Mouse (Mus musculus) v-Abl transformed pro-B cells (cell line): ENCODE results near the gene Kbtbd2.

ENCODE experiments used
- in situ Hi-C, 2 experiments: fragments of 400-800 bp; cut with MboI; formaldehyde crosslinking; loops; one replicate each; pipeline ENCODE4 v1.15.1; 2025; ENCODE audit not compliant: unreplicated experiment in 2 of 2

Gene Kbtbd2

GRCm38 (mm10) chr6:56797311-56798151 is at the start of gene Kbtbd2:
TSS of gene Kbtbd2 (minus strand) at chr6:56797813.
- in situ Hi-C loops, result loop anchor here in 1 of 2 experiments (25.0 kb wide), 1 partner anchor 915 kb away; the partner anchor contains the start of gene Lancl2

DNA sequence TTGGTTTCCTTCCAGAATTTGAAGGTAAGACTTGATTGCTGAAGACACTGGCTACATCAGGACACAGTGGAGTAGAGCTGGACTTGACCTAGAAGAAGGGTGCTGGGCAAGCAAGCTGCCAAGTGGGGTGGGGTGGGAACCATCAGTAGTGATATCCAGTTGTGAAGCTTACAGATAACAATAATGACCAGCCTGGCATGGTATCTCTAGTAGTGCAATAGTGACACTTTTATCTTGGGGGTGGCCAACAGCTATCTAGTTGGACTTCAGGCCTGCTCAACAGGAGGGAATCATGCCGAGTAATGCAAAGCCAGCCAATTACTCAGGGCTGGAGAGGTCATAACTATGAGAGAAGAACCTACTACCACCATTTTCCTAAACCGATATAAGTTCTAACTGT is 46.8 kb upstream of the Kbtbd2 start:
- in situ Hi-C loops, result no loop called here

DNA sequence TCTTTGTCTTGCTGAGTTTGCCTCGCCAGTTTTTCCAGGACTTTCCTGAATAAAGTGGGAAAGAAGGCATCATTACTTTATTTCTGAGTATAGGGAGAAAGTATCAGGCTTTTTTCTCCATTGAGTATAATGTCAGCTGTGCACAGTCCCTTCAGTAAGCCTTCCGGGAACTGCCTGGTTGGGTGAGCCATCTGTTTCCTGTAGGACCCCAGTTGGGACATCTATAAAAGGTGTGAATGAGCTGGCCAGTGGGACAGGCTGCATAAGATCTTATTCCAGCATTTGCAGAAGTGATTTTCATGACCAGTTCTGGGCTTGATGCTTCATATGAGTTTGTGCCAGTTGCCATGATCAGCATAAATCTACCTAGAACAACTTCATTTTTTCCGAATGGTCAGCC is 45.6 kb upstream of the Kbtbd2 start:
- in situ Hi-C loops, result no loop called here

DNA sequence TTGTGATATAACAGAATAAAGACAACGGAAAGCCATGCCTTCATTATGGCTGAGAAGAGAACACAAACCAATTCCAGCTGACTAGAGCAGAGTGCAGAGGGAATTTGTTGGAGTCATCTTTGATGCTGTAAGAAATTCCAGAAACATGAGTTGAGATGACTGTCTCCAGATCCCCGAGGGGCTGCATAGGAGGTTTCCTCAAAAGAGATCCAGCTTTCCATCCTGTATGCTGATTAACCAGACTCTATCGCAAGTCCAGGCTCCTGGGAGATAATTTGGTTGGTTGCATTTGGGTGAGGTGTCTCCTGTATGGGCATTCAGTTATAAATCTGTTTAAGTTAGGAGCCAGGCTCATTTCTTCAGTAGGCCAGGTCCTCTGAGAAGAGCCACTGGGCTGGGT is 40.0 kb upstream of the Kbtbd2 start:
- in situ Hi-C loops, result no loop called here

DNA sequence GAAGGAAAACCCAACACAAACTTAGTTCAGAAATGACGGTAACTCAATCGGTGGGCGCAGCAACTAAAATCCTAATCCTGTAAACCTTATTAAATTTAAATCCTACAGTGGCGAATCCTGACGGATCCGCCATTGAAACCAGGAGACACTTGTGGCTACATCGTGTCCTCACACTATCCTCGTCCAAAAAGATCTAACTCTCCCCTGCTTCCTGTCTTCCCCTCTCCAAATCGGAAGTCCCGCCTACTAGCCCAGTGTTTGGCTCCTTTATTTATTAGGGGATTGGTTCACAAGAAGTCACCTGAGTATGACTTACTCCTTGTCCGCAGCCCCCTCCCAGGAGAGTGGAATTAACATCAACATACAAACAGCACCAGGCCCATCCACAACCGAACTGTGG is 39.6 kb upstream of the Kbtbd2 start:
- in situ Hi-C loops, result no loop called here

DNA sequence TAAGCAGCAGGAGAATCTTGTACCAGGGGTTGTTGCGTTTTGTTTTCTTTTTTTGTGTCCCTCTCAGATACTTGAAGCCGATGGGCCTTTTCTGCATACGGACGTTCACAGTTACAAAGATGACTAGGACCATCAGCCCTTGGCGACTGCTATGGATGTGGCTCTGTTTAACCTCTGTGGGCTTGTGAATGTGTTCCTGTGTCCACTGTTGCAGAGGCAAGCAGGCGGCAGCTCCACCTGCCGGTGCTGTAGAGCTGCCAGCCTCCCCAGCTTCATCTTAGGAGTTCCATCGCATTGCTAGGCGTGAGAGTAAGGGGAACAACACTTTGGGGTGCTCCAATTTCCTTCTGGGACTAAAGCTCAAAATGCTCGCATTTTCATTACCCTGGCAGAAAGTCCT is 37.9 kb upstream of the Kbtbd2 start:
- in situ Hi-C loops, result no loop called here

DNA sequence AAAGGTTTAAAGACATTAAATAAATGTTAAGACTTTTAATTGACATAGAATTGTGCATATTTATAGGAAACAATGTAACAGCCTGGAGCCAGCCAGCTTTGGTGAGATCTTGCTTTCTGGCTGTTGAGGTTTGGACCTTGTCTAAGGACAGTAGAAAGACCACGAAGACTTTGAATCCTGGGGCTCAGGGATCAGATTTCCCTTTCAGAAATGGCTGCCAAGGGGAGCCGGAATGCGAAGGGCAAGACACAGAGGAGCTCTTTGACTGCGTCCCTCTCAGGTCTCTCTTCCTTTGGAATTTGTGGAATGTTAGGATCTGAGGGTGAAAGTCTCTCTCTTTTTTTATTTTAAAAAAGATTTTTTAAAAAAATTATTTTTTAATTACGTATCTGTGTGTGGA is 37.2 kb upstream of the Kbtbd2 start:
- in situ Hi-C loops, result no loop called here

DNA sequence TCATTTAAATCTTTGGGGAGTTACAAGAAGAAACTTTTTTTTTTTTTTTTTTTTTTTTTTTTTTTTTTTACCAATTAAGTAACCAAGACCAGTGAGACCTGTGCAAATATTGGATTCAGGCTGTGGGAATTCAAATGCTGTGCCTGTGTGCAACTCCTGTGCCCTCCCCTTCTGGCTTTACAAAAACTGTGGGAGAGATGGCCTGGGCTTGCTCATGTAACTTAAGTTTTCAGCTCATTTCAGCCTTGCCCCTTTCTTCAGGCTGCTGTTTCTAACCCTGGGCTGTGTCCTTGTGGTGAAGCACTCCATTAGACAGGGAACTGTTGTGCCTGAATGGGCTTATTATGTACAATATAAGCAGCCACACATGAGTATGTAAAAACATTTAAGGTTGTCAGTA is 35.2 kb upstream of the Kbtbd2 start:
- in situ Hi-C loops, result no loop called here

DNA sequence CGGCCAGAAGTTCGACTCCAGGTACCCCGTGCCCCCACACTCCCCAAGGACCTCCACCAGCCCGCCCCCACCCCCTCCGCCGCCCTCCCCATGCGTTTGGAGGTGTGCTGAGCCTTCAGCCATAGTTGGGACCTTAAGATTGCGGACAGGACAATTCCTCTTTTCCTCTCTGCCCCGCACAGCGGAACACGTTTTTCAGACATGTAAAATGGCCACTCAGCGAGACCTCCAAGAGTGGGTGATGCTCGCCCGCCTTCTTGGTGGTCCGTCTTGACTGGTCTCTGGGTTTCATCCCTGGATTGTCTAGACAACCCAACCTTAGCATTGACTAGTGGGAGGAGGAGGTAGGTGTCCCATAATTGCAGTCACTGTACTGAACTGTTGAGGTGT is 34.8 kb upstream of the Kbtbd2 start:
- in situ Hi-C loops, result no loop called here

DNA sequence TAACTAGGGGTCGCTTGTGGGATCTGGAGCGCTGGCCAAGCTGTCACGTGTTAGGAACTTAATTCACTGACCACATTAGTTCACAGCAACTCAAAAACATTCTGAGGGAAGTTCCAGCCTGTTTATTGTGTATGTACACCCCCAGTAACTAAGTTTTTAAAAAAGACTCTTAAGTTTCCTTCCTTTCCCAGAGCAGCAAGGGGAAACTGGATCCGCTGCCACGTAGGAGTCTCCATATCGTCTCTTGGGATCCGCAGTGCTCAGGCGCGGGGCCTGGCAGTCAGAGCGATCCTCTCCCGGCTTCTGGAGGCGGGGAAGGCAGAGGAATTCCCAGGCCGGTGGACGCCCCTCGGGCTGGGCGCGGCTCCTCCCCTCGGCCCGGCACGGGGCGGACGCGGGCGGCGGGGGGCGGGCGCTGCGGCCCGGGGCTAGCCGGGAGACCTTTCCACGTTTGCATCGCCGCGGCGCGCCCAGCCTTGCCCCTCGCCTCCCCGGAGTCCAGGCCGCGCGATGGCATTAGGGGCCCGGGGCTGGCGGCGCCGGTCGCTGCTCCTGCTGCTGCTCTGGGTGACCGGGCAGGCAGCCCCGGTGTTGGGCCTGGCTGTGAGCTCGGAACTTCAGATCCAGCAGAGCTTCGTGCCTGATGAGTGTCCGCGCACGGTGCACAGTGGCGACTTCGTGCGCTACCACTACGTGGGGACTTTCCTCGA is 34.2 kb upstream of the Kbtbd2 start, which contains the start of gene Fkbp9:
Gene Fkbp9, plus strand, starts transcription at position 363 of the 710 bp plus-strand sequence.
- in situ Hi-C loops, result no loop called here

GRCm38 (mm10) chr6:56825657-56826056 is 28.0 kb upstream of the Kbtbd2 start:
- in situ Hi-C loops, result no loop called here

- in situ Hi-C loops, result loop anchor here (10.0 to 25.0 kb wide), 4 partner anchors 332 to 1743 kb away; partner anchors contain the start of gene Vmn1r20 (in 1 of the 2)
These were observed 21.5 kb upstream of the Kbtbd2 start for GRCm38 (mm10) chr6:56819124-56819487.

- in situ Hi-C loops, result loop anchor here (10.0 to 25.0 kb wide), 4 partner anchors 331 to 1744 kb away; partner anchors contain the start of gene Vmn1r20 (in 1 of the 2)
These were observed 21.0 kb upstream of the Kbtbd2 start for GRCm38 (mm10) chr6:56818436-56819123.

GRCm38 (mm10) chr6:56813332-56813731 is 15.7 kb upstream of the Kbtbd2 start:
- in situ Hi-C loops, result loop anchor here (5.0 to 25.0 kb wide), 6 partner anchors 326 to 1749 kb away; partner anchors contain the start of gene Vmn1r20 (in 1 of the 2)

- in situ Hi-C loops, result loop anchor here (5.0 to 25.0 kb wide), 7 partner anchors 99 to 1966 kb away; partner anchors contain the start of genes Nt5c3 (in 1 of the 2) and Vmn1r4 (in 1 of the 2)
These were observed 11.0 kb upstream of the Kbtbd2 start for GRCm38 (mm10) chr6:56808656-56809055.

DNA sequence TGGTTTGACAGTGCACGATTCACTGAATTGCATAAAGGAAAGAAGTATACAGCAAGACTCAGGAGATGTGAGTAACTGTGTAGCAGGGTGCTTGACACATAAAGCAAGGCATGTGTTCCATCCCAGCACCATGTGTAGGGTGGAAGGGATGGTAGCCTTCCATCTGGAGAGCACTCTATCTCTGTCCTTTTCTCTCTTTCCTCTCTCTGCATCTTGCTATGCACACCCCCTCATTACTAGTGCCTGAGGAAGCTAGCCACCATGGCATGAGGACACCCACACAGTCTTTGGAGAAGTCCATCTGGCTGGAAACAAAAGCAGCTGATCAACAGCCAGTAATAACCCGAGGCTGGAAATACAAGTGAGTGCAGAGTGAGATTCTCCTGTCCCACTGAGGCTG is 8.6 kb upstream of the Kbtbd2 start:
- in situ Hi-C loops, result loop anchor here (5.0 to 25.0 kb wide), 7 partner anchors 101 to 1969 kb away; partner anchors contain the start of genes Nt5c3 (in 1 of the 2) and Vmn1r4 (in 1 of the 2)

DNA sequence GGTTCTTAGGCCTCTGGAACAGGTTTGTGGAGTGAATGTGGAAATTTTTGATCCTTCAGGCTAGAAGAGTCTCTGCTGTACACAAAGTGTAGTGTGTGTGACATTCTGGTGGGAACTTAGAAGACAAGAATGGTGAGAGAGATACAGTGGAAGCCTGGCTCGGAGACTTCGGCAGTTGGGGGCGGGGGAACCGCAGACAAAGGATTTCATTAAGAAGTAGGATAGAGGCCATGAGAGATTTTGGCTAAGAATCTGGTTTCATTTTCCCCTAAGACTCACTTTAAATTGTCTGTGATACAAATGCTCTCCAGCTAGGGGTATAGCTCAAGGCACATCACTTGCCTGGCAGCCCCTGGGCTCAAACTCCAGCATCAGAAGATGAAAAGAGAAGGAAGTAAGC is 7.4 kb upstream of the Kbtbd2 start:
- in situ Hi-C loops, result loop anchor here (5.0 to 25.0 kb wide), 7 partner anchors 102 to 1970 kb away; partner anchors contain the start of genes Nt5c3 (in 1 of the 2) and Vmn1r4 (in 1 of the 2)

- in situ Hi-C loops, result loop anchor here in 1 of 2 experiments (25.0 kb wide), 1 partner anchor 914 kb away; the partner anchor contains the start of gene Lancl2
These were observed 496 bp upstream of the Kbtbd2 start for GRCm38 (mm10) chr6:56798152-56798465.

DNA sequence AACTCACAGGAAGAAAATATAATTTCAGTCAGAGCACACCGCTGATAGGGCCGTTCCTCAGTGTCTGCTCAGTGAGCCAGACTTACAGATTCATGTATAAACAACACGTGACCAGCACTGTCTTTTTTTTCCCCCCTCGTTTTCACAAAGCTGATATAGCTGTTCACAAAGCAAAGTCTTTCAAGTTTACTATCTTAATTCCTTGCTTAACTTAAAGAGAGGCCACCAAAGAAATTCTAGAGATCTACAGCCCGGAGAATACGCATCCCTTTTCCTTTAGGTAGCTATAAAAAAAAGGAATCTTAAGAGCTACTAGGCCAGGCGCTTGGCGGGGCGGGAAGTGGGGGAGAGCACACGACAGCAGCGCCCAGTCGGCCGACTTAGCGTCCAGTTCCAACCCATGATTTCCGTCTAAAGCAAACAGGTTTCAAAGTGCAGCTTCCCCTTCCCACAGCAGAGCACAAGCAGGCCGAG is 908 bp downstream of the Kbtbd2 start:
- in situ Hi-C loops, result loop anchor here in 1 of 2 experiments (25.0 kb wide), 1 partner anchor 916 kb away; the partner anchor contains the start of gene Lancl2

GRCm38 (mm10) chr6:56796232-56796631 is 1.4 kb downstream of the Kbtbd2 start:
- in situ Hi-C loops, result loop anchor here in 1 of 2 experiments (25.0 kb wide), 1 partner anchor 916 kb away; the partner anchor contains the start of gene Lancl2
